ENCODE assay signal across 21 mouse cellular contexts in the genomic region with DNA sequence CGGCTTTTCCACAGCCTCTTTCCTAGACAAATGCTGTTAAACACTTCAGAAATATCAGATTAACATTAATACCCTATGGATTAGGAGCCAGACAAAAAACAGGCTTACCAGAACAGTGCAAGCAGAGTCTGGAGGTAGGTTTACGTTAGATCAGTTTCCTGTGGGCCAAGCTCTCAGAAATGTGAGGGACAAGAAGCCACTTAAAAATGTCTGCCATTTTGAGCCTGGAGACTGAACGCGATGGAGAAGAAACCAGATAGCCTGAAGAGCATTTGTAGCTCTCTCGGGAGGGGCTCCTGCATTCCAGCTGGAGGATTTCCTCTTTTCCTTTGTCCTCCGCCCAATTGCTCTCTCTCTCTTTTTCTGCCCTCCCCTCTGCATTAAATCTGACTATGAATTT.
DNase-seq lines count a peak whose midpoint lies in the region; ATAC-seq lines count a peak whose summit lies in the region.
"Had no signal": no experiment of that assay in that cellular context is flagged by ENCODE, and none has a peak within 500 bp of the region (broad histone marks: within the 10 kb centered on the region; RNA-seq: fewer than 3 reads in every experiment).

No protein-coding gene starts in this region.

- H3K9ac ChIP-seq in limb, embryonic 12.5 days (replicated peaks), result no peak overlapping the region
- no peak overlapping the region for H3K9ac ChIP-seq in limb, embryonic 13.5 days
- H3K9ac ChIP-seq: forebrain, embryonic 12.5 days; hindbrain, embryonic 15.5 days had no signal

- 34% methylated on average over 6 of the region's 6 CpGs for WGBS in limb, embryonic 12.5 days
- 53% methylated on average over 6 of the region's 6 CpGs for WGBS in limb, embryonic 10.5 days
- 27% methylated on average over 6 of the region's 6 CpGs for WGBS in embryonic facial prominence, embryonic 10.5 days
- 27% methylated on average over 6 of the region's 6 CpGs for WGBS in limb, embryonic 13.5 days

- H3K4me3 ChIP-seq in limb, embryonic 12.5 days (replicated peaks), result no peak overlapping the region
- H3K4me3 ChIP-seq in limb, embryonic 10.5 days, result no peak overlapping the region
- no peak overlapping the region for H3K4me3 ChIP-seq in embryonic facial prominence, embryonic 10.5 days
- H3K4me3 ChIP-seq in limb, embryonic 13.5 days, result no peak overlapping the region
- H3K4me3 ChIP-seq: forebrain, embryonic 12.5 days; hindbrain, embryonic 15.5 days had no signal

- no peak for DNase-seq in limb, embryonic 10.5 days (ENCODE audit: low spot score)
- DNase-seq in R1 (ENCODE audit: low read depth, low spot score), result peak; percentile 55
- no peak for DNase-seq in embryonic facial prominence, embryonic 10.5 days (ENCODE audit: low spot score)
- no peak for DNase-seq in kidney, postnatal 4 days
- DNase-seq: adrenal gland, adult 2 months; adrenal gland, postnatal 36 days; cerebellum, adult 8-10 months; cerebellum, postnatal 14 days; gastrocnemius, postnatal 36 days; heart, adult 18-20 months; heart, postnatal 36 days; kidney, adult 2 months had no signal

- peaks cover 14% of the 10 kb centered on the region; the same call in 1 of the 2 replicates for H3K4me1 ChIP-seq in limb, embryonic 12.5 days (replicated peaks)
- H3K4me1 ChIP-seq in limb, embryonic 10.5 days, result peaks cover 11% of the 10 kb centered on the region; the same call in 1 of the 2 replicates
- peaks cover 7% of the 10 kb centered on the region; the same call in 1 of the 2 replicates for H3K4me1 ChIP-seq in embryonic facial prominence, embryonic 10.5 days
- peaks cover 20% of the 10 kb centered on the region for H3K4me1 ChIP-seq in limb, embryonic 13.5 days
- H3K4me1 ChIP-seq: forebrain, embryonic 12.5 days; hindbrain, embryonic 15.5 days had no signal

- H3K9me3 ChIP-seq in limb, embryonic 12.5 days, result no peaks in the 10 kb centered on the region
- H3K9me3 ChIP-seq in limb, embryonic 10.5 days (replicated peaks), result no peaks in the 10 kb centered on the region
- H3K9me3 ChIP-seq in embryonic facial prominence, embryonic 10.5 days, result no peaks in the 10 kb centered on the region
- H3K9me3 ChIP-seq in limb, embryonic 13.5 days, result no peaks in the 10 kb centered on the region
- H3K9me3 ChIP-seq: forebrain, embryonic 12.5 days; G1E; hindbrain, embryonic 15.5 days had no signal

- H3K27ac ChIP-seq in limb, embryonic 12.5 days, result 0 out of 2 replicates have a peak overlapping the region, but pooled peaks have one; percentile 35
- H3K27ac ChIP-seq in limb, embryonic 10.5 days, result no peak overlapping the region
- 0 out of 2 replicates have a peak overlapping the region, but pooled peaks have one; percentile 19 for H3K27ac ChIP-seq in embryonic facial prominence, embryonic 10.5 days (replicated peaks)
- no peak overlapping the region for H3K27ac ChIP-seq in limb, embryonic 13.5 days
- H3K27ac ChIP-seq: forebrain, embryonic 12.5 days; hindbrain, embryonic 15.5 days had no signal

- H3K4me2 ChIP-seq in limb, embryonic 12.5 days, result no peak overlapping the region
- H3K4me2 ChIP-seq in limb, embryonic 13.5 days (replicated peaks), result 0 out of 2 replicates have a peak overlapping the region, but pooled peaks have one; percentile 11
- H3K4me2 ChIP-seq: forebrain, embryonic 12.5 days; heart, embryonic 11.5 days; hindbrain, embryonic 15.5 days had no signal

- H3K27me3 ChIP-seq in limb, embryonic 12.5 days, result no peaks in the 10 kb centered on the region
- no peaks in the 10 kb centered on the region for H3K27me3 ChIP-seq in limb, embryonic 10.5 days (ENCODE audit: low read depth, poor library complexity, severe bottlenecking)
- H3K27me3 ChIP-seq in embryonic facial prominence, embryonic 10.5 days (replicated peaks; ENCODE audit: low read depth, poor library complexity, severe bottlenecking), result no peaks in the 10 kb centered on the region
- no peaks in the 10 kb centered on the region for H3K27me3 ChIP-seq in limb, embryonic 13.5 days
- H3K27me3 ChIP-seq: hindbrain, embryonic 15.5 days had no signal

- no peaks in the 10 kb centered on the region for H3K36me3 ChIP-seq in limb, embryonic 12.5 days
- no peaks in the 10 kb centered on the region for H3K36me3 ChIP-seq in limb, embryonic 10.5 days
- H3K36me3 ChIP-seq in embryonic facial prominence, embryonic 10.5 days (replicated peaks), result no peaks in the 10 kb centered on the region
- H3K36me3 ChIP-seq in limb, embryonic 13.5 days, result no peaks in the 10 kb centered on the region
- H3K36me3 ChIP-seq: forebrain, embryonic 12.5 days; G1E; hindbrain, embryonic 15.5 days had no signal

- no peak for ATAC-seq in limb, embryonic 12.5 days (ENCODE audit: insufficient number of reproducible peaks, insufficient read depth, low FRiP score, low TSS enrichment, low read depth)
- peak; percentile 78 for ATAC-seq in limb, embryonic 13.5 days (ENCODE audit: low FRiP score, low read depth)
- ATAC-seq in activated CD4-positive, CD25-positive, alpha-beta regulatory T cell, adult 4 months, result no peak
- ATAC-seq: forebrain, embryonic 16.5 days; intestine, embryonic 16.5 days had no signal

Comparison
In these comparisons a context has a peak if more than half of its experiments do, and no peak if none do; other contexts are left out.
1. H3K27ac ChIP-seq: peak in limb, embryonic 12.5 days (single experiment) and embryonic facial prominence, embryonic 10.5 days (single experiment); none in limb, embryonic 10.5 days (single experiment) and limb, embryonic 13.5 days (single experiment).